Mouse (Mus musculus): Measurements from ENCODE around the gene Gpm6a. TPM values are rescaled to one million over a fixed set of nuclear protein-coding genes. Genes with fewer than 3 reads are reported as not detected.

Gpm6a gene
- polyA plus RNA-seq, 1 experiment from 2014 or later: 17.9 TPM

DNA sequence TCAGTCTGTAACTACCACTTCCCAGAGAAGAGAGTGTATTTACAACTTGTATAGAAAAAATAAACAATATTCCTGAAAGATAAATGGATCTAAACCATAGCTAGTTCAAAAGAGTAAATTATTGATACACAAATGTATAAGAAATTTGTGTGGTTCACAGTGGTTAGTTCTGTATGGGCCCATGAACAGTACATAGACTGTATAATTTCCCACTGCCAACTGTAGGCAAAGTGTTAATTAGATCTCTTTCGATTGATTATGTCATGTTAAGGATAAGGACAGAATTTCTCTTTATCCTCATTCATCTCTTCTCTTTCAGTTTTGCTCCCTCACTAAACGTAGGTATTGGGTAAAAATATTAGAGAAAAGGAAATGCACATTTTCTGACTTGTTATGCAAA, 148.4 kb downstream of the Gpm6a start:
- no peaks in the 10 kb centered on the region for H3K27me3 ChIP-seq
- H3K9me3 ChIP-seq: no peaks in the 10 kb centered on the region
- no peaks in the 10 kb centered on the region for H3K36me3 ChIP-seq
- H3K4me2 ChIP-seq (replicated peaks): no peak overlapping the region
- no peak for ATAC-seq (ENCODE audit: insufficient number of reproducible peaks, insufficient read depth, low FRiP score, low TSS enrichment)
- no peak overlapping the region for H3K4me3 ChIP-seq
- no peak overlapping the region for H3K9ac ChIP-seq
- H3K27ac ChIP-seq: no peak overlapping the region
- WGBS: 83% methylated on average over 2 of the region's 2 CpGs
- no peaks in the 10 kb centered on the region for H3K4me1 ChIP-seq

GRCm38 (mm10) chr8:55103891-55104481, 149.3 kb downstream of the Gpm6a start:
- 52% methylated on average over 3 of the region's 3 CpGs for WGBS
- Histone ChIP-seq H3K9ac (no peak overlapping the region), H3K9me3 (no peaks in the 10 kb centered on the region), H3K36me3 (no peaks in the 10 kb centered on the region), H3K27me3 (no peaks in the 10 kb centered on the region), H3K27ac (no peak overlapping the region), H3K4me3 (no peak overlapping the region), H3K4me2 (replicated peaks) (no peak overlapping the region), H3K4me1 (no peaks in the 10 kb centered on the region)
- ATAC-seq (ENCODE audit: insufficient number of reproducible peaks, insufficient read depth, low FRiP score, low TSS enrichment): no peak

Other genes starting within 250 kb of the Gpm6a start
- 1.4 and 2.0 TPM in 2 replicates for gene Wdr17, start 67.7 kb upstream of the Gpm6a start, polyA plus RNA-seq (2016; fragmentation: Nextera tagmentation; extraction: Ambion mirVana)